Mouse (Mus musculus) brain, embryonic 14.5 days (tissue): ENCODE results near the gene Klhl7.

Source experiments
- CTCF ChIP-seq: fragments of 200-500 bp; IDR thresholded peaks from 2 replicates; pipeline ENCODE4 v1.5.1; 2012; ENCODE audit warnings: inconsistent platforms, mild to moderate bottlenecking, moderate library complexity, borderline replicate concordance; ENCODE audit not compliant: insufficient read depth, insufficient read length; ENCODE audit errors: extremely low read depth
- POLR2A ChIP-seq: fragments of 200-500 bp; IDR thresholded peaks from 2 replicates; pipeline ENCODE4 v1.6.1; 2012; ENCODE audit warnings: mild to moderate bottlenecking, inconsistent platforms, borderline replicate concordance; ENCODE audit not compliant: poor library complexity, insufficient read depth, insufficient read length, severe bottlenecking; ENCODE audit errors: extremely low read depth

DNA sequence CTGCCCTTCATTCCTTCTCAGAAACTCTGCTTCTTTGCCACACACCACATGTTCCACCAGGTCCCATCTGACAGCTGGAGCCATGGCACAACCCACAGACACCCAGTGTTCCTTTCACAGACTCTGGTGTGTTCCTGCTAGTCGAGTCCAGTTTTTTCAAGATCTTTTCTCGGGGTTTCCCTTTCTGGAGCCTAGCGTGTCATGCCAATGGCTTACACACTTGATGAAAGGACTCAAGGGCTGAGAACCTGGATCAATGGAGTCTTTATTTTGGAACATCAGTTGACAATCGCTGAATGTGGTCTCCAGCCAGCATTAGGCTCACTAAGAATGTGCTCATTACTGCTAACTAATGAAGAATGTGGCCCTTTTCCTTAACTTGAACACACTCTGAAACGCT lies 102.1 kb downstream of the Klhl7 start:
- TF ChIP-seq CTCF (no peak), POLR2A (no peak)
